In genomic region chr5:110611435-110612158, GRCm38 (mm10) we compare ENCODE assay signal across 9 mouse cellular contexts. TPM values are rescaled to one million over a fixed set of nuclear protein-coding genes. Genes with fewer than 3 reads are reported as not detected.
DNase-seq lines count a peak whose midpoint lies in the region; ATAC-seq and TF ChIP-seq lines count a peak whose summit lies in the region.
"Had no signal": no experiment of that assay in that cellular context is flagged by ENCODE, and none has a peak within 500 bp of the region (broad histone marks: within the 10 kb centered on the region; RNA-seq: fewer than 3 reads in every experiment).

No protein-coding gene starts in this region.

- no peak for ATAC-seq in midbrain, embryonic 14.5 days (ENCODE audit: low FRiP score, low TSS enrichment)
- peak; percentile 66 for ATAC-seq in hindbrain, embryonic 16.5 days
- ATAC-seq in kidney, embryonic 14.5 days (ENCODE audit: low FRiP score, low TSS enrichment), result no peak

- no peaks in the 10 kb centered on the region for H3K27me3 ChIP-seq in midbrain, embryonic 14.5 days (ENCODE audit: control insufficient read depth, insufficient read depth, low read length)
- H3K27me3 ChIP-seq in midbrain, embryonic 10.5 days (ENCODE audit: low read depth, poor library complexity, severe bottlenecking), result no peaks in the 10 kb centered on the region
- H3K27me3 ChIP-seq in hindbrain, embryonic 16.5 days (replicated peaks; ENCODE audit: control insufficient read depth, insufficient read depth, low read length), result no peaks in the 10 kb centered on the region
- H3K27me3 ChIP-seq in myocyte (ENCODE audit: control insufficient read depth, insufficient read depth, insufficient read length), result no peaks in the 10 kb centered on the region
- no peaks in the 10 kb centered on the region for H3K27me3 ChIP-seq in kidney, embryonic 14.5 days (ENCODE audit: control insufficient read depth, insufficient read depth, low read length)
- H3K27me3 ChIP-seq: midbrain, embryonic 12.5 days had no signal

- H3ac ChIP-seq in myocyte (ENCODE audit: control insufficient read depth, insufficient read length), result no peak overlapping the region

- H3K4me3 ChIP-seq in midbrain, embryonic 14.5 days (replicated peaks; ENCODE audit: low read depth, low read length), result no peak overlapping the region
- no peak overlapping the region for H3K4me3 ChIP-seq in midbrain, embryonic 10.5 days
- H3K4me3 ChIP-seq in hindbrain, embryonic 16.5 days (ENCODE audit: low read length), result no peak overlapping the region
- no peak overlapping the region for H3K4me3 ChIP-seq in myocyte
- no peak overlapping the region for H3K4me3 ChIP-seq in kidney, embryonic 14.5 days (ENCODE audit: low read length)
- H3K4me3 ChIP-seq: midbrain, embryonic 12.5 days had no signal

- no peak overlapping the region for H3K27ac ChIP-seq in midbrain, embryonic 14.5 days (replicated peaks; ENCODE audit: low read depth, low read length)
- H3K27ac ChIP-seq in midbrain, embryonic 10.5 days (replicated peaks), result no peak overlapping the region
- H3K27ac ChIP-seq in hindbrain, embryonic 16.5 days (ENCODE audit: low read depth, low read length), result no peak overlapping the region
- H3K27ac ChIP-seq in kidney, embryonic 14.5 days (ENCODE audit: low read depth, low read length), result no peak overlapping the region
- H3K27ac ChIP-seq: midbrain, embryonic 12.5 days had no signal

- no peaks in the 10 kb centered on the region for H3K79me2 ChIP-seq in myocyte (ENCODE audit: control insufficient read depth, insufficient read depth)

- H3K4me2 ChIP-seq in midbrain, embryonic 14.5 days (ENCODE audit: low read length), result no peak overlapping the region
- no peak overlapping the region for H3K4me2 ChIP-seq in hindbrain, embryonic 16.5 days (ENCODE audit: low read length)
- no peak overlapping the region for H3K4me2 ChIP-seq in myocyte (ENCODE audit: low read depth)
- no peak overlapping the region for H3K4me2 ChIP-seq in kidney, embryonic 14.5 days (replicated peaks; ENCODE audit: low read depth, low read length)
- H3K4me2 ChIP-seq: midbrain, embryonic 12.5 days had no signal

- 0 out of 2 replicates have a peak, but pooled peaks cover 7% of the 10 kb centered on the region for H3K36me3 ChIP-seq in midbrain, embryonic 14.5 days (ENCODE audit: control insufficient read depth, insufficient read depth, low read length)
- H3K36me3 ChIP-seq in midbrain, embryonic 10.5 days, result no peaks in the 10 kb centered on the region
- no peaks in the 10 kb centered on the region for H3K36me3 ChIP-seq in hindbrain, embryonic 16.5 days (ENCODE audit: control insufficient read depth, insufficient read depth, low read length)
- no peaks in the 10 kb centered on the region for H3K36me3 ChIP-seq in myocyte (ENCODE audit: control insufficient read depth, insufficient read depth)
- no peaks in the 10 kb centered on the region for H3K36me3 ChIP-seq in kidney, embryonic 14.5 days (ENCODE audit: control insufficient read depth, insufficient read depth, low read length)
- H3K36me3 ChIP-seq: midbrain, embryonic 12.5 days had no signal

- no peak for TF ChIP-seq POLR2A in myocyte (IDR thresholded peaks at IDR 0.05; ENCODE audit: insufficient read length, low read depth)

- DNase-seq in midbrain, embryonic 14.5 days, result peak; percentile 11
- no peak for DNase-seq in midbrain, embryonic 10.5 days (ENCODE audit: low spot score)
- peak; percentile 55 for DNase-seq in cerebellum, adult 9-11 months
- no peak for DNase-seq in natural killer cell, adult 2 months (ENCODE audit: low spot score in 2 of 2)
- DNase-seq: thymus, postnatal 14 days had no signal

- no peaks in the 10 kb centered on the region for H3K9me3 ChIP-seq in midbrain, embryonic 14.5 days (ENCODE audit: control insufficient read depth, low read length)
- no peaks in the 10 kb centered on the region for H3K9me3 ChIP-seq in midbrain, embryonic 10.5 days (replicated peaks)
- no peaks in the 10 kb centered on the region for H3K9me3 ChIP-seq in hindbrain, embryonic 16.5 days (ENCODE audit: control insufficient read depth, low read length)
- H3K9me3 ChIP-seq in kidney, embryonic 14.5 days (ENCODE audit: control insufficient read depth, low read length), result no peaks in the 10 kb centered on the region
- H3K9me3 ChIP-seq: midbrain, embryonic 12.5 days had no signal

- peaks cover 2% of the 10 kb centered on the region; the same call in 1 of the 2 replicates for H3K4me1 ChIP-seq in midbrain, embryonic 14.5 days (ENCODE audit: control insufficient read depth, insufficient read depth, low read length)
- 0 out of 2 replicates have a peak, but pooled peaks cover 4% of the 10 kb centered on the region for H3K4me1 ChIP-seq in midbrain, embryonic 10.5 days
- H3K4me1 ChIP-seq in hindbrain, embryonic 16.5 days (ENCODE audit: control insufficient read depth, insufficient read depth, low read depth, low read length), result no peaks in the 10 kb centered on the region; the same call in 1 of the 2 replicates
- H3K4me1 ChIP-seq in kidney, embryonic 14.5 days (ENCODE audit: control insufficient read depth, insufficient read depth, low read length), result no peaks in the 10 kb centered on the region

- WGBS in midbrain, embryonic 14.5 days, result 86% methylated on average over 5 of the region's 5 CpGs
- 85% methylated on average over 5 of the region's 5 CpGs for WGBS in midbrain, embryonic 10.5 days
- WGBS in hindbrain, embryonic 16.5 days, result 69% methylated on average over 5 of the region's 5 CpGs
- 86% methylated on average over 5 of the region's 5 CpGs for WGBS in kidney, embryonic 14.5 days

- H3K9ac ChIP-seq in midbrain, embryonic 14.5 days (replicated peaks; ENCODE audit: low read length), result no peak overlapping the region
- no peak overlapping the region for H3K9ac ChIP-seq in hindbrain, embryonic 16.5 days (ENCODE audit: low read depth, low read length)
- H3K9ac ChIP-seq in kidney, embryonic 14.5 days (ENCODE audit: low read depth, low read length), result no peak overlapping the region
- H3K9ac ChIP-seq: midbrain, embryonic 12.5 days had no signal

TF ChIP-seq in myocyte, 11 proteins besides CTCF, POLR2A, EP300 and RAD21:
- TF ChIP-seq REST (IDR thresholded peaks at IDR 0.05; ENCODE audit: insufficient read depth, insufficient read length) (no peak), CEBPB (IDR thresholded peaks at IDR 0.05; ENCODE audit: insufficient read depth, poor library complexity, severe bottlenecking) (peak; percentile 35; the same call in 1 of the 2 replicates), MYOG (IDR thresholded peaks at IDR 0.05; ENCODE audit: control insufficient read depth in 1 of 3, insufficient read depth in 1 of 3, insufficient read length in 2 of 3, low read depth in 2 of 3) (peak in 2 of 3 experiments; percentile 83 to 89), MAX (IDR thresholded peaks at IDR 0.05; ENCODE audit: low read depth) (no peak), TCF12 (IDR thresholded peaks at IDR 0.05; ENCODE audit: insufficient read depth, poor library complexity, severe bottlenecking) (peak; percentile 89), USF1 (IDR thresholded peaks at IDR 0.05; ENCODE audit: low read depth) (peak; percentile 17), POLR2AphosphoS2 (IDR thresholded peaks at IDR 0.05; ENCODE audit: insufficient read length, low read depth) (no peak), MYOD1 (IDR thresholded peaks at IDR 0.05; ENCODE audit: control insufficient read depth in 1 of 3, insufficient read length in 2 of 3, low read depth in 2 of 3) (peak; percentile 45 to 87 (median 70))
TF ChIP-seq in myocyte: peak in this region for 5.

RNA-seq across cellular contexts. Expression of gene Noc4l, which starts 41.6 kb away (rescaled TPM):
- 38.1 and 41.3 TPM in 2 replicates for polyA plus RNA-seq in midbrain, embryonic 14.5 days (2014; fragmentation: Nextera tagmentation; extraction: Ambion mirVana)
- 77.7 and 91.9 TPM in 2 replicates for polyA plus RNA-seq in midbrain, embryonic 10.5 days (2016; fragmentation: Nextera tagmentation; extraction: Ambion mirVana)
- polyA plus RNA-seq in hindbrain, embryonic 16.5 days (2015; fragmentation: Nextera tagmentation; extraction: Ambion mirVana), result 48.5 and 49.2 TPM in 2 replicates
- polyA plus RNA-seq in myocyte (2012; fragmentation: generic; extraction: Trizol), result 42.5 TPM
- polyA plus RNA-seq in kidney, embryonic 14.5 days (2014; fragmentation: Nextera tagmentation; extraction: Ambion mirVana), result 47.4 and 61.4 TPM in 2 replicates

RNA-seq across cellular contexts. Expression of gene Ddx51, which starts 41.7 kb away (rescaled TPM):
- polyA plus RNA-seq in midbrain, embryonic 14.5 days (2014; fragmentation: Nextera tagmentation; extraction: Ambion mirVana), result 16.2 and 21.7 TPM in 2 replicates
- polyA plus RNA-seq in midbrain, embryonic 10.5 days (2016; fragmentation: Nextera tagmentation; extraction: Ambion mirVana), result 31.0 and 33.1 TPM in 2 replicates
- polyA plus RNA-seq in hindbrain, embryonic 16.5 days (2015; fragmentation: Nextera tagmentation; extraction: Ambion mirVana), result 13.2 and 16.4 TPM in 2 replicates
- 13.9 TPM for polyA plus RNA-seq in myocyte (2012; fragmentation: generic; extraction: Trizol)
- polyA plus RNA-seq in kidney, embryonic 14.5 days (2014; fragmentation: Nextera tagmentation; extraction: Ambion mirVana), result 23.9 and 31.1 TPM in 2 replicates

Comparison
In these comparisons a context has a peak if more than half of its experiments do, and no peak if none do; other contexts are left out.
1. DNase-seq: peak in midbrain, embryonic 14.5 days (single experiment) and cerebellum, adult 9-11 months (single experiment); none in midbrain, embryonic 10.5 days (single experiment) and natural killer cell, adult 2 months (0 of 2).